Comparison of ENCODE assay signal across 10 mouse cellular contexts in the genomic region with DNA sequence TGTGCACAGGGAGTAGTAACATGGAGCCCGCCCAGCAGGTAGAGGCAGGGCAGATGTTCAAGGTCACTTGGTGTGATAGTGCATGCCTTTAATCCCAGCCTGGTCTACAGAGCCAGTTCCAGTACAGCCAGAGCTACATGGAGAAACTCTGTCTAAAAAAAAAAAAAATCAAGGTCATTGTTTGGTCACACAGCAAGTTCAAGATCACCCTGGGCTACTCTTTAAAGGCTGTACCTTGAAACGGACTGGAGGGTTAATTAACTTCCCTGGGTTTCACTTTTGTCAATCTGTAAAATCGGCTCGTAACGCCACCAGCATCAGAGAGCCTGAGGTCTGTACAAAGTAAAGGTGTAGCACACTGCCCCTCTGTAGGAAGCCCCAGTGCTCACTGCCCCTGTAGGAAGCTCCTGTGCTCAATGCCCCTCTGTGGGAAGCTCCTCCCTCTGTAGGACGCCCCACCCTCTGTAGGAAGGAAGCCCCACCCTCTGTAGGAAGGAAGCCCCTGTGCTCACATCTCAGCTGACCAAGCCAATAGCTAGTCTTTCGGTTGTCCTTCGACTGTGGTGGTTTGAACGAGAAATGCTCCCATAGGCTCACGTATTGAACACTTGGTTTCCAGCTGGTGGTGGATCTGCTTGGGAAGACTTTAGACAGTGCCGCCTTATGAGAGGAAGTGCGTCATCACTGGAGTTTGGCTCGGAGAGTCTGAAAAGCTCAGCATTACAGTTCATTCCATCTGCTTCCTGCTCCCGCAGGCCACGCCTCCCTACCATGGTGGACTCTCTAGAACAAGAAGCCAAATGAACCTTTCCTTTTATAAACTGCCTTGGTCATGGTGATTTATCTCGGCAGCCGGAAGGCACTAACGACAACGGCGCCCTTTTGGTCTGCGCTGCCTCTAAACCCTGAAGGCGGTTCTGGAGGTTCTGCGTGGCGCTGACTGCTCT. TPM values are rescaled to one million over a fixed set of nuclear protein-coding genes. Genes with fewer than 3 reads are reported as not detected.
DNase-seq lines count a peak whose midpoint lies in the region; ATAC-seq lines count a peak whose summit lies in the region.
"Had no signal": no experiment of that assay in that cellular context is flagged by ENCODE, and none has a peak within 500 bp of the region (broad histone marks: within the 10 kb centered on the region; RNA-seq: fewer than 3 reads in every experiment).

No protein-coding gene starts in this region.

- H3K27ac ChIP-seq in heart, embryonic 14.5 days (replicated peaks in 1 of 2; ENCODE audit: control insufficient read depth in 1 of 2, insufficient read depth in 1 of 2, low read depth in 2 of 2, low read length in 2 of 2): no peak overlapping the region
- no peak overlapping the region for H3K27ac ChIP-seq in brown adipose tissue, adult 24 weeks (replicated peaks; ENCODE audit: low read depth, low read length)
- no peak overlapping the region for H3K27ac ChIP-seq in liver, embryonic 11.5 days (ENCODE audit: low read depth, low read length)

- 57% methylated on average over 24 of the region's 24 CpGs for WGBS in heart, embryonic 14.5 days
- 58% methylated on average over 24 of the region's 24 CpGs for WGBS in liver, embryonic 11.5 days

- H3K36me3 ChIP-seq in heart, embryonic 14.5 days (ENCODE audit: control insufficient read depth, insufficient read depth, low read length): no peaks in the 10 kb centered on the region
- no peaks in the 10 kb centered on the region for H3K36me3 ChIP-seq in liver, embryonic 11.5 days (ENCODE audit: control insufficient read depth, insufficient read depth, low read length)

- H3K4me1 ChIP-seq in heart, embryonic 14.5 days (ENCODE audit: control insufficient read depth in 2 of 2, insufficient read depth in 2 of 2, low read length in 2 of 2): peaks cover 0 to 5% of the 10 kb centered on the region in 2 experiments; a peak in 2 of 4 replicates
- H3K4me1 ChIP-seq in brown adipose tissue, adult 24 weeks (ENCODE audit: control insufficient read depth, insufficient read depth, insufficient read length, low read length): no peaks in the 10 kb centered on the region
- no peaks in the 10 kb centered on the region for H3K4me1 ChIP-seq in liver, embryonic 11.5 days (replicated peaks; ENCODE audit: control insufficient read depth, insufficient read depth, low read length)

- ATAC-seq in heart, embryonic 14.5 days (ENCODE audit: insufficient number of reproducible peaks, insufficient read depth, low FRiP score, low read depth): no peak
- ATAC-seq in liver, embryonic 11.5 days (replicated peaks; ENCODE audit: low FRiP score): 0 out of 2 replicates have a peak, but pooled peaks have one; percentile 34

- peak overlapping the region; percentile 47 for H3K4me2 ChIP-seq in heart, embryonic 14.5 days (ENCODE audit: low read length)
- peak overlapping the region; percentile 21 for H3K4me2 ChIP-seq in liver, embryonic 11.5 days

- no peaks in the 10 kb centered on the region; the same call in 1 of the 2 replicates for H3K27me3 ChIP-seq in heart, embryonic 14.5 days (ENCODE audit: control insufficient read depth, insufficient read depth, low read length)
- no peaks in the 10 kb centered on the region for H3K27me3 ChIP-seq in liver, embryonic 11.5 days (replicated peaks; ENCODE audit: control insufficient read depth, insufficient read depth, low read length)

- H3K9me3 ChIP-seq in heart, embryonic 14.5 days (ENCODE audit: control insufficient read depth, low read length): 0 out of 2 replicates have a peak, but pooled peaks cover 9% of the 10 kb centered on the region
- H3K9me3 ChIP-seq in liver, embryonic 11.5 days (ENCODE audit: control insufficient read depth, low read length): peaks cover 2% of the 10 kb centered on the region; the same call in 1 of the 2 replicates

- no peak overlapping the region for H3K9ac ChIP-seq in heart, embryonic 14.5 days (ENCODE audit: low read length)
- no peak overlapping the region for H3K9ac ChIP-seq in liver, embryonic 11.5 days (ENCODE audit: low read depth, low read length)

- DNase-seq in heart, adult 18-20 months: no peak
- DNase-seq in CD4-positive helper T cell, adult 2 months (ENCODE audit: low read depth, low spot score): peak; percentile 62
- DNase-seq in liver, embryonic 11.5 days (ENCODE audit: low spot score): no peak
- no peak for DNase-seq in spleen, postnatal 10 days (ENCODE audit: low spot score in 2 of 2)
- DNase-seq in ovary, adult 18-20 months (ENCODE audit: low spot score): no peak
- no peak for DNase-seq in layer of hippocampus, postnatal 36 days
- DNase-seq: cerebellum, adult 11-12 months; lung, postnatal 10 days had no signal

- H3K4me3 ChIP-seq in heart, embryonic 14.5 days (ENCODE audit: control insufficient read depth in 1 of 2, insufficient read depth in 1 of 2, low read depth in 1 of 2, low read length in 2 of 2): peak overlapping the region; percentile 11 to 15; a peak in 2 of 4 replicates
- H3K4me3 ChIP-seq in brown adipose tissue, adult 24 weeks (ENCODE audit: insufficient read depth, low read depth, low read length): peak overlapping the region; percentile 33; the same call in 1 of the 2 replicates
- H3K4me3 ChIP-seq in liver, embryonic 11.5 days (ENCODE audit: low read depth, low read length): no peak overlapping the region

RNA-seq across cellular contexts. Expression of a gene that starts 18.7 kb away (rescaled TPM):
- 0.11 TPM in 1 of 2 replicates, not detected in the other for polyA plus RNA-seq in heart, embryonic 14.5 days (2014; fragmentation: Nextera tagmentation; extraction: Ambion mirVana)
- total RNA-seq in heart, adult 18-20 months (2021): under 1 TPM in 1 of 2 experiments, not detected in 1; 0.08 TPM
- 0.52 and 0.96 TPM in 2 replicates for polyA plus RNA-seq in brown adipose tissue, adult 24 weeks (2012; ENCODE audit: insufficient read depth, insufficient read length, missing spikeins)
- polyA plus RNA-seq in liver, embryonic 11.5 days (2014; fragmentation: Nextera tagmentation; extraction: Ambion mirVana): 0.04 and 0.15 TPM in 2 replicates
- under 1 TPM; 0.07 to 0.33 TPM for total RNA-seq in layer of hippocampus, postnatal 36 days (2021)

RNA-seq across cellular contexts. Expression of a gene that starts 57.4 kb away (rescaled TPM):
- polyA plus RNA-seq in heart, embryonic 14.5 days (2014; fragmentation: Nextera tagmentation; extraction: Ambion mirVana): not detected in 2 replicates
- total RNA-seq in heart, adult 18-20 months (2021): not detected
- polyA plus RNA-seq in brown adipose tissue, adult 24 weeks (2012; ENCODE audit: insufficient read depth, insufficient read length, missing spikeins): not detected in 2 replicates
- polyA plus RNA-seq in liver, embryonic 11.5 days (2014; fragmentation: Nextera tagmentation; extraction: Ambion mirVana): 0.14 TPM in 1 of 2 replicates, not detected in the other
- total RNA-seq in layer of hippocampus, postnatal 36 days (2021): 1 to 10 TPM; 1.5 TPM
